Mouse (Mus musculus) lung, postnatal 0 days (tissue): Measurements from ENCODE around the gene Rbbp7.

Experiments used
- CTCF ChIP-seq: IDR thresholded peaks from 2 replicates; pipeline ENCODE4 v1.5.1; 2016; ENCODE audit warnings: antibody characterized with exemption, mild to moderate bottlenecking
- EP300 ChIP-seq: IDR thresholded peaks from 2 replicates; pipeline ENCODE4 v1.6.1; 2016; ENCODE audit warnings: antibody characterized with exemption, mild to moderate bottlenecking, control low read depth

- TF ChIP-seq CTCF (no peak), EP300 (no peak)
Observed at GRCm38 (mm10) chrX:162754314-162754713, 5.9 kb upstream of the Rbbp7 start.
